Mouse (Mus musculus): ENCODE data around the gene Btaf1. TPM values are rescaled to one million over a fixed set of nuclear protein-coding genes. Genes with fewer than 3 reads are reported as not detected.

Btaf1 gene
- polyA plus RNA-seq, 1 experiment from 2014 or later = 12.3 TPM

- H3K27ac ChIP-seq = no peak overlapping the region
- ATAC-seq = no peak
- WGBS = 94% methylated on average over 3 of the region's 3 CpGs
- peaks cover 87% of the 10 kb centered on the region for H3K36me3 ChIP-seq
- no peaks in the 10 kb centered on the region for H3K27me3 ChIP-seq
- H3K9me3 ChIP-seq = no peaks in the 10 kb centered on the region
- H3K4me3 ChIP-seq (replicated peaks) = no peak overlapping the region
- no peak overlapping the region for H3K4me2 ChIP-seq (replicated peaks)
- no peak overlapping the region for H3K9ac ChIP-seq (replicated peaks)
- no peaks in the 10 kb centered on the region for H3K4me1 ChIP-seq (replicated peaks)
These were observed 84.0 kb downstream of the Btaf1 start for GRCm38 (mm10) chr19:37009878-37010281.

GRCm38 (mm10) chr19:37013461-37013860, 87.6 kb downstream of the Btaf1 start:
- Histone ChIP-seq H3K9me3 (0 out of 2 replicates have a peak, but pooled peaks cover 4% of the 10 kb centered on the region), H3K9ac (replicated peaks) (no peak overlapping the region), H3K4me3 (replicated peaks) (no peak overlapping the region), H3K27ac (no peak overlapping the region), H3K4me1 (replicated peaks) (peaks cover 4% of the 10 kb centered on the region; the same call in 1 of the 2 replicates), H3K27me3 (no peaks in the 10 kb centered on the region), H3K36me3 (peaks cover 60% of the 10 kb centered on the region), H3K4me2 (replicated peaks) (no peak overlapping the region)
- ATAC-seq = no peak
- 97% methylated on average over 6 of the region's 6 CpGs for WGBS

DNA sequence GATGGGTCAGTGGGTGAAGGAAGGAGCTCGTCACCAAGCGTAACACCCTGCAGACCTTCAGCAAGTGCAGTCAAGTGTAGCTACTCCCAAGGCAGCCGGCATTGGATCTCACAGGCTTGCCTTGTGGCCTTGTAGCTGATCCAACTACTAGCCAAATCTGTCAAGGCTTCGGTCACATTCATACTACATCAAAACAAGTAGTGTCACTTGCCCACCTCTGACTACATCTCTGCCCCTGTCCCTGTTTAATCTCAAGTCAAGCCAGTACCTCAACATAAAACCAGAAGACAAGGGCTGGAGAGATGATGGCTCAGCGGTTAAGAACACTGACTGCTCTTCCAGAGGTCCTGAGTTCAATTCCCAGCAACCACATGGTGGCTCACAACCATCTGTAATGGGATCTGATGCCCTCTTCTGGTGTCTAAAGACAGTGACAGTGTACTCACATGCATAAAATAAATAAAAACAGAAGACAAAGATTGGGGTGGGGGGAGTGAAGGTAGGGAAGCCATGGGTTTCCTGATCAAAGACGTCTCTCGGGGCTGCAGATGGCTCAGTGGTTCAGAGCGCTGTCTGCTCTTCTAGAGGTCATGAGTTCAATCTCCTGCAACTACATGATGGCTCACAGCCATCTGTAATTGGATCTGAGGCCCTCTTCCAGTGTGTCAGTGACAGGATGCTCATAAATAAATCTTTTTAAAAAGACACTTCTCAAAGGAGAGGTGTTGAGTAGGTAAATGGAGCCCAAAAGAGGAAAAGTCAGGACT, 88.5 kb downstream of the Btaf1 start:
- WGBS = 97% methylated on average over 8 of the region's 8 CpGs
- peaks cover 52% of the 10 kb centered on the region for H3K36me3 ChIP-seq

DNA sequence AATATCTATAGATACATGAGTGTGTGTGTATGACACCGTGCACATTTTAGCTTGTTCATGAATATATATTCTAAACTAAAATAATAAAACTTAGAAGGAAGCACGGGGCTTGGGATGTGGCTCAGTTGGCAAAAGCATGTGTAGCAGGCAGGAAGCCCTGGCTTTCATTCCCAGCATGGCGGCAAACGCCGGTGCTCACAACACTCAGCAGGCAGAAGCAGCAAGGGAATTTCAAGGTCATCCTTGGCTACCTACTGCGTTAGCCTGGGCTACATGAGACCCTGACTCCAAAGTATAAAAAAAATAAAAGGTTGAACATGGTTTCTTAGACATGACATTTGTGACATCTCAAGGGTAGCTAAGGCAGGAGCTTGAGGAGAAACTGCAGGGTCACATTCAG, 91.0 kb downstream of the Btaf1 start:
- H3K9ac ChIP-seq (replicated peaks) = no peak overlapping the region

More for the DNA sequence above, 88.5 kb downstream of the Btaf1 start:
- Histone ChIP-seq H3K4me3 (replicated peaks) (no peak overlapping the region), H3K9ac (replicated peaks) (no peak overlapping the region), H3K4me1 (replicated peaks) (peaks cover 11% of the 10 kb centered on the region; the same call in 1 of the 2 replicates), H3K9me3 (0 out of 2 replicates have a peak, but pooled peaks cover 4% of the 10 kb centered on the region), H3K27me3 (no peaks in the 10 kb centered on the region), H3K4me2 (replicated peaks) (no peak overlapping the region), H3K27ac (no peak overlapping the region)
- no peak for ATAC-seq

GRCm38 (mm10) chr19:37018411-37018810, 92.5 kb downstream of the Btaf1 start:
- no peaks in the 10 kb centered on the region for H3K27me3 ChIP-seq
- ATAC-seq = peak; percentile 94
- WGBS = 4% methylated on average over 26 of the region's 26 CpGs

More for the DNA sequence above, 91.0 kb downstream of the Btaf1 start:
- WGBS = 94% methylated on average over 6 of the region's 6 CpGs
- no peak overlapping the region for H3K27ac ChIP-seq
- no peaks in the 10 kb centered on the region for H3K27me3 ChIP-seq
- H3K4me1 ChIP-seq (replicated peaks) = peaks cover 11% of the 10 kb centered on the region; the same call in 1 of the 2 replicates
- H3K9me3 ChIP-seq = 0 out of 2 replicates have a peak, but pooled peaks cover 4% of the 10 kb centered on the region
- no peak overlapping the region for H3K4me2 ChIP-seq (replicated peaks)
- no peak for ATAC-seq
- H3K36me3 ChIP-seq = peaks cover 30% of the 10 kb centered on the region
- no peak overlapping the region for H3K4me3 ChIP-seq (replicated peaks)

GRCm38 (mm10) chr19:37018931-37019330, 93.1 kb downstream of the Btaf1 start:
- ATAC-seq = peak; percentile 15; the same call in 1 of the 2 replicates
- H3K9ac ChIP-seq (replicated peaks) = no peak overlapping the region
- peaks cover 10% of the 10 kb centered on the region for H3K36me3 ChIP-seq
- peak overlapping the region; percentile 30 for H3K4me3 ChIP-seq (replicated peaks)
- 0 out of 2 replicates have a peak, but pooled peaks cover 4% of the 10 kb centered on the region for H3K9me3 ChIP-seq
- H3K27ac ChIP-seq = no peak overlapping the region
- no peaks in the 10 kb centered on the region for H3K27me3 ChIP-seq
- H3K4me2 ChIP-seq (replicated peaks) = peak overlapping the region; percentile 54
- H3K4me1 ChIP-seq (replicated peaks) = peaks cover 11% of the 10 kb centered on the region; the same call in 1 of the 2 replicates
- 57% methylated on average over 5 of the region's 5 CpGs for WGBS

More at GRCm38 (mm10) chr19:37018411-37018810, 92.5 kb downstream of the Btaf1 start:
- no peak overlapping the region for H3K9ac ChIP-seq (replicated peaks)
- H3K4me1 ChIP-seq (replicated peaks) = peaks cover 11% of the 10 kb centered on the region; the same call in 1 of the 2 replicates
- H3K36me3 ChIP-seq = peaks cover 15% of the 10 kb centered on the region
- peak overlapping the region; percentile 54 for H3K4me2 ChIP-seq (replicated peaks)
- no peak overlapping the region for H3K27ac ChIP-seq
- H3K9me3 ChIP-seq = 0 out of 2 replicates have a peak, but pooled peaks cover 4% of the 10 kb centered on the region
- peak overlapping the region; percentile 30 for H3K4me3 ChIP-seq (replicated peaks)

- Histone ChIP-seq H3K27me3 (no peaks in the 10 kb centered on the region), H3K27ac (no peak overlapping the region), H3K4me3 (replicated peaks) (no peak overlapping the region), H3K9me3 (0 out of 2 replicates have a peak, but pooled peaks cover 4% of the 10 kb centered on the region), H3K4me2 (replicated peaks) (no peak overlapping the region), H3K4me1 (replicated peaks) (peaks cover 14% of the 10 kb centered on the region; the same call in 1 of the 2 replicates), H3K36me3 (no peaks in the 10 kb centered on the region; the same call in 1 of the 2 replicates), H3K9ac (replicated peaks) (no peak overlapping the region)
- 50% methylated on average over 5 of the region's 5 CpGs for WGBS
- ATAC-seq = 0 out of 2 replicates have a peak, but pooled peaks have one; percentile 5
These were observed 94.7 kb downstream of the Btaf1 start for GRCm38 (mm10) chr19:37020531-37020930.

GRCm38 (mm10) chr19:37020951-37021350, 95.1 kb downstream of the Btaf1 start:
- no peaks in the 10 kb centered on the region; the same call in 1 of the 2 replicates for H3K36me3 ChIP-seq
- no peak for ATAC-seq
- no peak overlapping the region for H3K9ac ChIP-seq (replicated peaks)
- 77% methylated on average over 11 of the region's 11 CpGs for WGBS
- H3K27me3 ChIP-seq = no peaks in the 10 kb centered on the region
- H3K27ac ChIP-seq = no peak overlapping the region
- no peak overlapping the region for H3K4me3 ChIP-seq (replicated peaks)
- 0 out of 2 replicates have a peak, but pooled peaks cover 4% of the 10 kb centered on the region for H3K9me3 ChIP-seq
- H3K4me1 ChIP-seq (replicated peaks) = peaks cover 14% of the 10 kb centered on the region; the same call in 1 of the 2 replicates
- H3K4me2 ChIP-seq (replicated peaks) = no peak overlapping the region

DNA sequence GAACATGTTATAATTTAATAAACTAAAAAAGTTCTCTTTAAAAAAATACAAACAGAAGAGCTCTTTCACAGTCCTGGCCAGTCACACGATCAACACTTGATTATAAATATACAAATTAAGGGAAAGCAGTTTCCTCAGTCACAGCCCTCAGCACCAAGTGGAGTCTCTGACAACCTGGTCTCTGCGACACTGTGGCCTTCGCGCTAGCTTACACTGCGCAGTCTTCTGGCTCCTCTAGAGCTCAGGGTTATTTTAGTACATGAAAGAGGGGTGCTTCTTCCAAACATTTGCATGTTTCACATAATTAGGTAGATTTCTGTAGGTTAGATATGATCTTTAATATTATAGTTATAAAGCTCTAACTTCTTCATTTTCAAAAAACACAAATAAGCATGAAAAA, 96.3 kb downstream of the Btaf1 start:
- Histone ChIP-seq H3K4me3 (replicated peaks) (no peak overlapping the region), H3K9ac (replicated peaks) (no peak overlapping the region), H3K9me3 (no peaks in the 10 kb centered on the region), H3K36me3 (no peaks in the 10 kb centered on the region), H3K27ac (no peak overlapping the region), H3K4me2 (replicated peaks) (no peak overlapping the region), H3K4me1 (replicated peaks) (peaks cover 14% of the 10 kb centered on the region; the same call in 1 of the 2 replicates), H3K27me3 (no peaks in the 10 kb centered on the region)
- WGBS = 85% methylated on average over 5 of the region's 5 CpGs
- no peak for ATAC-seq

GRCm38 (mm10) chr19:37025839-37026319, 100.0 kb downstream of the Btaf1 start:
- Histone ChIP-seq H3K4me1 (replicated peaks) (0 out of 2 replicates have a peak, but pooled peaks cover 3% of the 10 kb centered on the region), H3K9ac (replicated peaks) (no peak overlapping the region), H3K27me3 (no peaks in the 10 kb centered on the region), H3K27ac (no peak overlapping the region), H3K4me2 (replicated peaks) (no peak overlapping the region), H3K4me3 (replicated peaks) (no peak overlapping the region), H3K9me3 (no peaks in the 10 kb centered on the region), H3K36me3 (0 out of 2 replicates have a peak, but pooled peaks cover 7% of the 10 kb centered on the region)
- no peak for ATAC-seq
- WGBS = 81% methylated on average over 13 of the region's 13 CpGs

DNA sequence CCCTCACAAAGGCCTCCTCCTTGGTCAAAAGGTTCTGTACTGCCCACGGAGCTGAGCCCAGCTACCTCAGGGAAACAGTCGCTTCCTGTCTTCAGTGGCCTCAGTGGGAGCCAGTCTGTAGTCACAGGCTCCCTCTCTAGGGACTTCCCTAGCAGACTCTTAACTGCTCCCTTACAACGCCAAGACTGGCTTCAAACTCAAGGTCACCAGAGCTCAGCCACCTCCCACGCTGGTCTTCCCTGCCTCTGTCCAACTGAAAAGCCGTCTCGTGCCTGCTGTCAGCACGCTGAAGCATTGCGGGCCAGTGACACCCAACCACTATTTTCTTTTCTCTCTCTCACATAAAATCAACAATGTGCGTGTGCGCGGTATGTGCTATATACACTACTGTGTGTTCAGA, 100.5 kb downstream of the Btaf1 start:
- H3K9me3 ChIP-seq = no peaks in the 10 kb centered on the region
- 88% methylated on average over 11 of the region's 11 CpGs for WGBS
- no peak overlapping the region for H3K4me3 ChIP-seq (replicated peaks)
- no peaks in the 10 kb centered on the region for H3K27me3 ChIP-seq
- H3K4me2 ChIP-seq (replicated peaks) = no peak overlapping the region
- no peak overlapping the region for H3K9ac ChIP-seq (replicated peaks)
- no peak overlapping the region for H3K27ac ChIP-seq
- ATAC-seq = no peak
- 0 out of 2 replicates have a peak, but pooled peaks cover 3% of the 10 kb centered on the region for H3K4me1 ChIP-seq (replicated peaks)
- 0 out of 2 replicates have a peak, but pooled peaks cover 7% of the 10 kb centered on the region for H3K36me3 ChIP-seq

DNA sequence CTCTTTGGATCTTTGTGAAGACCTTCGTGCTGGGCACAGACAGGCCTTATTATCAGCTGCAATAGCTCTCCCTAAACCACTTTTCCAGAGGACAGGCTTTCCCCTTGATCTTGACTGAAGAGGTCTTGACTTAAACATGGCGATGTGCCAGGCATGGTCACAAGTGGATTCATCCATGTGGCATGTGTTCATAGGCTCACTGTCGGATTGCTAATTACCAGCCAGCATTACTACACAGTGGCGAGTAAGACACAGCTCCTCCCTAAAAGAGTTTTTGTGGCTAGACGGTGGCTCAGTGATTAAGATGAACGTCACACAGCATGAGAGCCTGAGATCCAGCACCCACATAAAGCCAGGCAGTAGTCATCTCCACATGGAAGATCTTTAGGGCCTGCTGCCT, 103.9 kb downstream of the Btaf1 start:
- H3K4me3 ChIP-seq (replicated peaks) = no peak overlapping the region
- H3K27ac ChIP-seq = no peak overlapping the region
- H3K27me3 ChIP-seq = no peaks in the 10 kb centered on the region
- ATAC-seq = no peak
- H3K4me1 ChIP-seq (replicated peaks) = 0 out of 2 replicates have a peak, but pooled peaks cover 3% of the 10 kb centered on the region
- 80% methylated on average over 6 of the region's 6 CpGs for WGBS
- 0 out of 2 replicates have a peak, but pooled peaks cover 7% of the 10 kb centered on the region for H3K36me3 ChIP-seq
- no peak overlapping the region for H3K9ac ChIP-seq (replicated peaks)
- no peaks in the 10 kb centered on the region for H3K9me3 ChIP-seq
- no peak overlapping the region for H3K4me2 ChIP-seq (replicated peaks)

Data from midbrain, embryonic 13.5 days (tissue).